Mouse (Mus musculus) liver, postnatal 0 days (tissue): ENCODE results near the gene Urb1. TPM values are rescaled to one million over a fixed set of nuclear protein-coding genes. Genes with fewer than 3 reads are reported as not detected.
A peak's percentile ranks its signal among the peaks of the same experiment; 100 is the strongest.

ENCODE experiments used
- ATAC-seq: fragments of 200-750 bp; cut with Nextera tagmentation; 2 replicates; pipeline ENCODE4 v1.8.0; 2017; ENCODE audit warnings: mild to moderate bottlenecking, moderate library complexity
- DNase-seq: peaks from one replicate; pipeline ENCODE4 v3.0.0-alpha.2; 2016
- H3K27ac ChIP-seq: fragments of 300-500 bp; sonication (generic); 2 replicates; pipeline ENCODE4 v1.5.1; 2014; ENCODE audit warnings: antibody characterized with exemption, moderate library complexity, mild to moderate bottlenecking, low read depth
- H3K27me3 ChIP-seq: fragments of 300-500 bp; sonication (generic); 2 replicates; pipeline ENCODE4 v1.6.1; 2014; ENCODE audit warnings: low read length, control low read depth, mixed read lengths; ENCODE audit not compliant: insufficient read depth
- H3K36me3 ChIP-seq: fragments of 300-500 bp; sonication (generic); replicated peaks from 2 replicates; pipeline ENCODE4 v1.6.1; 2014; ENCODE audit warnings: mild to moderate bottlenecking, control low read depth, low read length, moderate library complexity, mixed read lengths; ENCODE audit not compliant: insufficient read depth
- H3K4me1 ChIP-seq: fragments of 300-500 bp; sonication (generic); 2 replicates; pipeline ENCODE4 v1.6.1; 2014; ENCODE audit warnings: antibody characterized with exemption, mild to moderate bottlenecking, control low read depth; ENCODE audit not compliant: insufficient read depth
- H3K4me2 ChIP-seq: fragments of 300-500 bp; sonication (generic); 2 replicates; pipeline ENCODE4 v1.6.1; 2014; ENCODE audit warnings: low read depth, mild to moderate bottlenecking, low read length, moderate library complexity, mixed read lengths
- H3K4me3 ChIP-seq: fragments of 300-500 bp; sonication (generic); 2 replicates; pipeline ENCODE4 v1.5.1; 2014; ENCODE audit warnings: low read depth, low read length
- H3K9ac ChIP-seq: fragments of 300-500 bp; sonication (generic); replicated peaks from 2 replicates; pipeline ENCODE4 v1.6.1; 2014; ENCODE audit warnings: mild to moderate bottlenecking, moderate library complexity
- H3K9me3 ChIP-seq: fragments of 300-500 bp; sonication (generic); 2 replicates; pipeline ENCODE4 v1.6.1; 2016; ENCODE audit warnings: mild to moderate bottlenecking, control low read depth, low read length, mixed read lengths
- CTCF ChIP-seq: sonication (generic); IDR thresholded peaks from 2 replicates; pipeline ENCODE4 v1.5.1; 2016; ENCODE audit warnings: antibody characterized with exemption, low read depth
- EP300 ChIP-seq: IDR thresholded peaks from 2 replicates; pipeline ENCODE4 v1.6.1; 2016; ENCODE audit warnings: antibody characterized with exemption, low read depth, mild to moderate bottlenecking
- WGBS: fragments of 180-500 bp; shearing (Covaris S2); extraction: QIAGEN DNeasy Blood & Tissue Kit; methylation state at CpG from one replicate; pipeline ENCODE4 v1.1.7; 2014; ENCODE audit not compliant: insufficient replicate concordance; 5-methylcytosine and 5-hydroxymethylcytosine counted together
- polyA plus RNA-seq: library from polyadenylated mRNA; unstranded; fragments of >200 nt; fragmentation: Nextera tagmentation; extraction: Ambion mirVana; gene quantifications from 2 replicates; pipeline ENCODE4 v1.2.1, GENCODE M21; 2015

The Urb1 gene
- polyA plus RNA-seq, 1 experiment from 2014 or later, result 1.6 TPM

GRCm38 (mm10) chr16:90820326-90820725, 10.1 kb upstream of the Urb1 start:
- H3K9ac ChIP-seq, result no peak overlapping the region
- no peaks in the 10 kb centered on the region for H3K36me3 ChIP-seq
- H3K27me3 ChIP-seq, result peaks cover 8% of the 10 kb centered on the region; the same call in 1 of the 2 replicates
- 70% methylated on average over 6 of the region's 6 CpGs for WGBS
- TF ChIP-seq EP300 (no peak), CTCF (no peak)
- ATAC-seq (no peak), DNase-seq (no peak)
- H3K27ac ChIP-seq, result no peak overlapping the region
- H3K4me2 ChIP-seq, result no peak overlapping the region
- H3K9me3 ChIP-seq, result no peaks in the 10 kb centered on the region
- H3K4me3 ChIP-seq, result no peak overlapping the region
- H3K4me1 ChIP-seq, result no peaks in the 10 kb centered on the region; the same call in none of the 2 replicates

GRCm38 (mm10) chr16:90812086-90812485, 1.9 kb upstream of the Urb1 start:
- no peak for DNase-seq
- no peaks in the 10 kb centered on the region for H3K27me3 ChIP-seq
- no peak overlapping the region for H3K27ac ChIP-seq
- H3K4me1 ChIP-seq, result peaks cover 17% of the 10 kb centered on the region
- no peak overlapping the region for H3K4me2 ChIP-seq
- H3K9me3 ChIP-seq, result no peaks in the 10 kb centered on the region
- H3K9ac ChIP-seq, result no peak overlapping the region
- H3K36me3 ChIP-seq, result no peaks in the 10 kb centered on the region
- 72% methylated on average over 5 of the region's 5 CpGs for WGBS
- no peak overlapping the region for H3K4me3 ChIP-seq
- ATAC-seq, result no peak
- no peak for TF ChIP-seq CTCF
- TF ChIP-seq EP300, result no peak

GRCm38 (mm10) chr16:90810716-90811256, 573 bp upstream of the Urb1 start:
- no peak for TF ChIP-seq CTCF
- no peak for TF ChIP-seq EP300
- 53% methylated on average over 11 of the region's 11 CpGs for WGBS
- peak overlapping the region; percentile 99 for H3K4me2 ChIP-seq
- H3K9me3 ChIP-seq, result no peaks in the 10 kb centered on the region
- H3K4me3 ChIP-seq, result peak overlapping the region; percentile 92
- H3K9ac ChIP-seq, result no peak overlapping the region
- DNase-seq, result no peak
- H3K27ac ChIP-seq, result no peak overlapping the region; the same call in 1 of the 2 replicates
- H3K27me3 ChIP-seq, result no peaks in the 10 kb centered on the region
- H3K36me3 ChIP-seq, result no peaks in the 10 kb centered on the region
- ATAC-seq, result no peak
- peaks cover 17% of the 10 kb centered on the region for H3K4me1 ChIP-seq

DNA sequence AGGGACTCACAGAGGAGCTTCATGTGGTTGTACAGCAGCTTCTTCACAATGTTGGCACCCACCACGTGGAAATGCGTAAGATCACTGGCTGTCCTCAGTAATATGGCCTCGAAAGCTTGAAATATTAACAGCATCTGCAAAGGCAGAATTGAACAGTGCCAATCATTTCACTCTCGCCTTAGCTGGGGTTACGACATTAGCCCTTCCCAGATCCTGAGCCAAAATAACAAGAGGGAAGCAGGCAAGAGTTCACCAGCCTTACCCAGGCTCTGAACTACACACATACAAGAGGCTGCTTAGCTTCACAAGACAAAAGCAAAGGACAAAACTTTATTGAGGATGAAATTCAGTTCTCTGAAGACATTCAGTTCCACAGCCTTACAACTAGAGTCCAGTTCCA, 5.7 kb downstream of the Urb1 start:
- ATAC-seq (no peak), DNase-seq (no peak)
- H3K36me3 ChIP-seq, result peaks cover 24% of the 10 kb centered on the region
- peaks cover 6% of the 10 kb centered on the region for H3K4me1 ChIP-seq
- 89% methylated on average over 5 of the region's 5 CpGs for WGBS
- H3K9ac ChIP-seq, result no peak overlapping the region
- H3K27ac ChIP-seq, result no peak overlapping the region
- H3K27me3 ChIP-seq, result no peaks in the 10 kb centered on the region
- no peak overlapping the region for H3K4me3 ChIP-seq
- no peaks in the 10 kb centered on the region for H3K9me3 ChIP-seq
- H3K4me2 ChIP-seq, result no peak overlapping the region
- no peak for TF ChIP-seq EP300

GRCm38 (mm10) chr16:90801928-90802327, 8.3 kb downstream of the Urb1 start:
- Histone ChIP-seq H3K27ac (no peak overlapping the region), H3K9me3 (no peaks in the 10 kb centered on the region), H3K36me3 (peaks cover 39% of the 10 kb centered on the region), H3K4me2 (no peak overlapping the region), H3K9ac (no peak overlapping the region), H3K4me3 (no peak overlapping the region), H3K27me3 (no peaks in the 10 kb centered on the region), H3K4me1 (no peaks in the 10 kb centered on the region)
- no peak for ATAC-seq
- TF ChIP-seq EP300, result no peak
- peak; percentile 70 for TF ChIP-seq CTCF
- peak; percentile 32 for DNase-seq
- 85% methylated on average over 3 of the region's 3 CpGs for WGBS

DNA sequence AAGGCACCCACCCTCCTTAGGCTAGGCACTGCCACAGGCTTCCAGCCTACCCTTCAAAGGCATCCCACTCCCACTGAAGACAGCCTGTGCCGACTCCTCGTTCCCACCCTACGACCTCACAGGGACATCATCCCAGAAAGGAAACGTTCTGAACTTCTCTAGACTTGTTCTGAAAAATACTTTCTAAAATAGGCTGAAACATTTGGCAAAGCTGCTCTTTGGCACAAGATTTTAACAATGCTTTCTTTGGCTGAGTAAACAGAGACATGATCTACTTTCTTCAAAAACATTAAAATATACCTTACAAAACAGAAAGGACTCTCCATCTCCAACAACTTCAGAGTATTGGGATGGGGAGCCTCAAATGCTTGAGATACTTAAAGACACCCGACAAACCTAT, 9.0 kb downstream of the Urb1 start:
- H3K9ac ChIP-seq, result no peak overlapping the region
- H3K4me3 ChIP-seq, result no peak overlapping the region
- 89% methylated on average over 5 of the region's 5 CpGs for WGBS
- no peak overlapping the region for H3K27ac ChIP-seq
- TF ChIP-seq EP300, result no peak
- TF ChIP-seq CTCF, result no peak
- no peaks in the 10 kb centered on the region for H3K4me1 ChIP-seq
- H3K36me3 ChIP-seq, result peaks cover 42% of the 10 kb centered on the region
- no peak overlapping the region for H3K4me2 ChIP-seq
- DNase-seq (no peak), ATAC-seq (no peak)
- H3K9me3 ChIP-seq, result no peaks in the 10 kb centered on the region
- no peaks in the 10 kb centered on the region for H3K27me3 ChIP-seq

GRCm38 (mm10) chr16:90799840-90800239, 10.4 kb downstream of the Urb1 start:
- Histone ChIP-seq H3K4me3 (no peak overlapping the region), H3K4me2 (no peak overlapping the region), H3K9ac (no peak overlapping the region), H3K4me1 (no peaks in the 10 kb centered on the region), H3K27me3 (no peaks in the 10 kb centered on the region), H3K36me3 (peaks cover 53% of the 10 kb centered on the region), H3K27ac (no peak overlapping the region), H3K9me3 (no peaks in the 10 kb centered on the region)
- TF ChIP-seq CTCF (no peak), EP300 (no peak)
- DNase-seq (no peak), ATAC-seq (no peak)
- 84% methylated on average over 10 of the region's 10 CpGs for whole genome bisulfite sequencing
